Mouse (Mus musculus) heart, adult 8-10 months (tissue): ENCODE data around the gene Mansc1. TPM values are rescaled to one million over a fixed set of nuclear protein-coding genes. Genes with fewer than 3 reads are reported as not detected.

Experiments
- DNase-seq: peaks from one replicate; pipeline ENCODE4 v3.0.0; 2022; ENCODE audit warnings: low spot score
- total RNA-seq, 4 experiments: library from RNA; stranded (reverse); gene quantifications; 2 replicates each; pipeline ENCODE4 v1.2.4; 2022

Gene Mansc1
- total RNA-seq, 4 experiments from 2014 or later: 3.3 to 5.4 (median 4.3) TPM

DNA sequence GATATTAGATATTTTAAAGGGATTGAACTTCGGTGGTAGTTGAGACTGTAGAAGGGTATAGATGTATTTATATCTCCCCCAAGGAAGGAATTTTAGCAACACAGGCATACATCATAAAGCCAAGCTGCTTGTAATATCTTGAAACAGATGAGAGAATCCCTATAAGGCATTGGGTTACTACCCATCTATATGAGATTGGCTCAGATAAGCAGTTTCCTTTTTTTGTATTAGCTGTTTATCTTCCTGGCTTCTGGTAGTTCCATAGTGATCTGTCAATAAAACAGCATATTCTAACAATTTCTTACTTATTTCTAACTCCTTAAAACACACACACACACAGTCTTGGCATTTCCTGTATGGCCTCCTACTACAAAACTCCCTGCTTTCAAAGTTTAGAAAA lies 7.6 kb upstream of the Mansc1 start:
- no peak for DNase-seq

DNA sequence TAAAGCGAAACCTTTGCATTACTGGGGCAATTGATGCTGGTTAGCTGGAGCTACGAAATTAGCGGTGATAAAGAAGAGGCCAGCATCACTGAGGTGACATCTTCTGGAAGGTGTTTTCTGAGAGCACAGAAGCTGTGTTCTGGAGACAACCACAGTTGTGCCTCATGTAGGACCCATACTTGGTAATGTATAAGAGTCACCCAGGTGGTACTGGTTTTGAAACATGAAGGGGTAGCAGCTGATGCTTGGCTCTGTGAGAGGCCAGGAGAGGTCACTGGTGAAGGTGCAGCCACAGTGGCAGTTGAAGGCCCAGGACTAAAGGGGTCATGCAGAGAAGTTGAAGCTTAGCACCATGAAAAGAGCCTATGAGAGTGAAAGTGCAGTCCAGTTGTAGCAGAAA lies 6.9 kb upstream of the Mansc1 start, which contains the start of gene Borcs5:
Borcs5 (plus strand) TSS at position 301 of the 400 bp plus-strand sequence.
- DNase-seq: no peak

DNA sequence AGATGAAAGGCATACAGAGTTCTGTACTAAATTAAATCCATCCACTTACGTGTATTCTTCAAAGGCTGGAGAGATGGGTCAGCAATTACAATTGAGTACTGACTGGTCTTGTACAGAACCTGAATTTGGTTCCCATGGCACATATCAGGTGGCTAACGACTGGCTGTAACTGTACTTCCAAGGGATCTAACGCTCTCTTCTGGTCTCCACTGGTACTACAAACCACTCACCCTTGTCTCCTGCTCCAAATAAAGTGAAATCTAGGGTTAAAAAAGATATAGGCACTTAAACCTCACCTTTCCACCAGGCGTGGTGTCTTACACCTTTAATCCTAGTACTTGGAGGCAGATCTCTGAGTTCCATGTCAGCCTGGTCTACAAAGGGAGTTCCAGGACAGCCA lies 4.2 kb upstream of the Mansc1 start:
- DNase-seq: no peak

DNA sequence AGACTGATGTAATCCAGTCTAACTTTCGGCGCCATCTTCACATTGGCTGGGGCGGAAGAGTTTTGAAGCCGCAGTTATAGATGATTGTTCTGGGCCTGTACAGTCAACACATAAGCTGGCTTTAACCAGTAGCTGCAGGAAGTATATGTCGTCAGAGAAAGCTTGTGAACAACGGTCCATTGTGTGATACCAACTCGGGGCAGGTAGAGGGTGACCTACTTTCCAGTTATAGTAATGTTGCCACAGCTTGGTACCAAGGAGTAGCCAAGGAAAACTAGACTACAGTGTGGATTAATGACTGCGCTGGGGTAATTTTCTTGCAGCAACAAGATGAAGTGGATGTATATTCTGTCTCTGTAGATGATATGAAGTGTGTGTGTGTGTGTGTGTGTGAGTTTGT lies 1.3 kb upstream of the Mansc1 start:
- no peak for DNase-seq

GRCm38 (mm10) chr6:134632756-134633155 lies 468 bp upstream of the Mansc1 start:
- DNase-seq: no peak

- DNase-seq: peak; percentile 32
These were observed 1.8 kb downstream of the Mansc1 start for GRCm38 (mm10) chr6:134630447-134630846.

- no peak for DNase-seq
These were observed 5.7 kb downstream of the Mansc1 start for GRCm38 (mm10) chr6:134626564-134626963.

GRCm38 (mm10) chr6:134625431-134625830 lies 6.9 kb downstream of the Mansc1 start:
- no peak for DNase-seq

DNA sequence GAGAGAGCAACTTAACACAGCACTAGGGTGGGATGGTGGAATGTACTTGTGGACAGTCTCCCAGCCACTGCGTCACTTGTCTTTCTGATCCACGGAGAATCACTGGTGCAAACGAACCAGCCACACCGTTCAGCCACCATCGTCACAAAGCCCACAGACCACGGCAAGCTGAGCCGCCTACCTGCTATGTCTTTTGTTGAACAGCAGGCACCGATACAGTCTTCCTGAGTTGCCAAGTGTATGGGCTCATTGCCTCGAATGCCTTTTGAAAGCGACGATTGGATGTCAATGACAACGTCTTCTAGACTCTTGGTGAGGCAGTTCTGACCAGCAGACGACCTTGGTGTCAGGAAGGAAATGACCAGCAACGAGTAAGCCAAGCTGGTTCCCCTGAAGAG lies 10.7 kb downstream of the Mansc1 start:
- no peak for DNase-seq

DNA sequence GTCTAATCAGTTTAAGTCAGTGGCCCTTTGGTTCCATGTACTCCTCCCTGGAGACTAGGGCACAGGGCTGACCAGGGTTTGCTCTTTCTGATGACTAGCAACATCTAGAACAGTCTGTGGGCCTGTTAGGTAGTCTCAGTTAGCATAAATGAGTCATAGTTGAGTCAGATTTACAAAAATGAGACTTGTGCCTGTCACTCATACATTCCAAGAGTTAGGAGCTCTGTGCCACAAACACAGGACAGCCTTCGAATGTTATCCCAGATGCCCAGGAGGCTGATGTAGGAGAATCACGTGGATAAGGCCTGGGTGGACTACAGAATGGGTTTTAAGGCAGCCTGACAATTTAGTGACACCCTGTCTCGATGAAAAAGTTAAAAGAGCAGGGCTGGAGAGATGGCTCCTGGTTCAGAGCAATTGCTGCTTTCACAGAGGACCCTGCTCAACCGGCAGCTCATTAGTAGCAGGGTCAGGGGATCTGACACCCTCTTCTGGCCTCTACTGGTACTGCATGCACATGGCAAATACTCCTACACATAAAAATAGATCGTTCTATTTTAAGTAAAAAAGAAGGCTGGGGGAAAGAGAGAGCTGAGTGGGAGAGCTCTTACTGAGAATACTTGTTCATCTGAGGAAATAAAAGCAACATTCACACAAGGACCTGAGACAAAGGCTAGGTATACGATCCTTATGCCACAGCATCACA lies 11.3 kb downstream of the Mansc1 start:
- no peak for DNase-seq

- DNase-seq: no peak
These were observed 12.2 kb downstream of the Mansc1 start for GRCm38 (mm10) chr6:134620129-134620528.

DNA sequence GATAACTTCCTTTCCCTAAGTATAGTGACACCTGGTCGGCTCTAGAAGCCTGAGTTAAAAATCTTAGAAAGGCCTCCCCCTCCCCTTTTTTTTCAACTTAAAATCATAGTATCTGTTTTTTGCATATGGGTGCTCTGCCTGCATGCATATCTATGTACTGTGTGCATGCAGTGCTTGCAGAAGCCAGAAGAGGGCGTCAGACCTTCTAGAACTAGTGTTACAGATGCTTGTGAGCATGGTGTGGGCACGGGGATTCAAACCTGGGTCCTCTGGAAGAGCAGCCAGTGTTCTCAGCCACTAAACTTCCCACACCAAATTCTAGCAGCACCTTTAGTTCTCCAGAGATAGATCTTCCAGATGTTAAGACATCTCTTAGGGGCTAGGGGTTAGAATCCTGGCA lies 14.7 kb downstream of the Mansc1 start:
- no peak for DNase-seq

DNA sequence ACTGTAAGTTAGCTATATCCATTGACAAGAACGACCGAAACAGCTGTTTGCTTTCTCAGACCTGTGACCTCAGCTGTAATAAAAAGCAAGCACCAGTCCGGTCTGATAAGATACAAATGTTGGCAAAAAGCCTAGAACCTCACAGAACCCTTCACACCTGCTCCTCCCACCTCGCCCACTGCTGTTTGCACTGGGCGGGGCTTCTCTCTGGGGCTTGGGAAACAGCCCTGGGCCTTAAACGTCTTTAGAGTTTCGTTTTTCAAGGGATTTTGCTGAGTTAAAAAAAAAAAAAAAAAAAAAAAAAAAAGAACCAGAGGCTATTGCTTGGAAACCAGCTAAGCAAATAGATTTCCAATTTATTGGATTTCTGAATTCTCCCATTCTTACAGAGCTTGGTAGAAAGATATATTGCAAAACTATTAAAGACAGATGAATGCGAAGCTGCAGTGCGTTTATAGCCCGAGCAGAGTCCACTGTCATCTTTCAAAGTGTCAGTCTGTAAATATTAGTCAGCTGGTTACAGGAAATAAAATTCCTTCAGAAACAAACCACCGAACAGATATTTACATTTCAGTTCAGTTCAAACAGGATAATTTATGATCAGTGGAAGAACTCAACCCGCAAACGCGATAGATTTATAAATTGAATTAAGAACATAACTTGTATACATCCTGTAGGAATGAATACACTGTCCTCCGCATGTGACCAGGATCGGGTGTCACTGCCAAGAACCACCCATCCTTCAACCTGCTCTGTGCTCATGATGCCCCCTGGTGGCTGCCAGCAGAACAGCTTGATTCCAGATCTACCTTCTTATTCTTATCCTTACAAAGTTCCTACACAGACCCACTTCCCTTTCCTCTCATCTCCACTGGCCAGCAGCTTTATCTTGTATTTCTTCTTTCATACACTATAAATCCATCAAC lies 17.3 kb downstream of the Mansc1 start:
- DNase-seq: peak; percentile 91

- no peak for DNase-seq
These were observed 18.0 kb downstream of the Mansc1 start for GRCm38 (mm10) chr6:134614322-134614721.

- no peak for DNase-seq
These were observed 20.4 kb downstream of the Mansc1 start for GRCm38 (mm10) chr6:134611896-134612295.

DNA sequence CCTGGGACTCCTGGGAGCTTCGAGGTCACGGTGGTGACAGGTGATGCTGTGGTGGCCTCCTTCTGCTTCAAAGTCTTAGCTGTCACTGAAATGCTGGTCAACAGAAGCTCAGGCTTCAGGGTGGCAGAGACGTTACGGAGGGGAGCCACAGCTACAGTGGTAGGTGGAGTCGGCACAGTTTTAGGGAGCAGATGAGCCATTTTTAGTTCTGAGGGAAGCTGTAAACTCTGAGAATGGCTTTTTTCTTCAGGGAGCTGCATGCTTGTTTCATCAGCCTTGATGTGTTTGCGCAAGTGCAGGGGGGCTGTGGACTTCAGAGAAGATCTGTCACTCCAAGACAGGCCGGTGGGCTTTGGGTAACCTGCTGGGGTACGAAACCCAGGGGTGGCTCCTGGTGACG lies 21.9 kb downstream of the Mansc1 start:
- DNase-seq: no peak

DNA sequence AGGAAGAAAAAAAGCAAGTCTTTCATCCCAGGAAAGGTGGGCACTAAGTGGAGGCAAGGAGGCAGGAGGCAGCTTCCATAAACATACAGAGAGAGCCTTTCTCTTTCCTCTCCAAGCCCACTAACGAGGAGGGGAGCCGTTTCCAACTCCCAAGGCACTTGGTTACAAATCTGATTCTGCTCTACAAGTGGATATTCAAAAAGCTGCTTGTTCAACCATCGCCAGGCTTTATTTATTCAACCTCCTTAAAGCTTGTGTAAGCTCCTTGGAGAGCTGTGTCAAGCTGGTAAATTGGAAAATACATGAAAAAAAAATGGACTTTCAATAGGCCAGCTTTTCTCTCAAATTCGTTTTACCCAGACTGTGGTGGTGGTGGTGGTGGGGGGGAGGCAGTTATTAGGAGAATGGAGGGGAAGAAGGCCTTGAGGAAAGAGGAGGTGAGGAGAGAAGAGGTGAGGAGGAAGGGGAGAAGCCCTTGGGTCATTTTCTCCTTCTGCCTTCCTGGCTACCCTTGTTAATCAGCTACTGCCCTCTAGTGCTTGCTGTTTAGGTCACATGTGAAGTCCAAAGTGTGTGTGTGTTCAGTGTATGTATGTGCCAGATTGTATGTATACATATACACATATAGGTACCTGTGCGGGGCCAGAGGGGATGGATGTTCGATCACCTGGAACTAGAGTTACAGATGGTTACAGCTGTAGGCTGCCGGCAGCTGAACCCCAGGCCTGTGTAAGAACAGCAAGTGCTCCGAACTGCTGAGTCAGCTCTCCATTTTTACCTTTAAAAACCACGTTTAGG lies 25.1 kb downstream of the Mansc1 start:
- DNase-seq: peak; percentile 55

GRCm38 (mm10) chr6:134606540-134606939 lies 25.7 kb downstream of the Mansc1 start:
- no peak for DNase-seq

DNA sequence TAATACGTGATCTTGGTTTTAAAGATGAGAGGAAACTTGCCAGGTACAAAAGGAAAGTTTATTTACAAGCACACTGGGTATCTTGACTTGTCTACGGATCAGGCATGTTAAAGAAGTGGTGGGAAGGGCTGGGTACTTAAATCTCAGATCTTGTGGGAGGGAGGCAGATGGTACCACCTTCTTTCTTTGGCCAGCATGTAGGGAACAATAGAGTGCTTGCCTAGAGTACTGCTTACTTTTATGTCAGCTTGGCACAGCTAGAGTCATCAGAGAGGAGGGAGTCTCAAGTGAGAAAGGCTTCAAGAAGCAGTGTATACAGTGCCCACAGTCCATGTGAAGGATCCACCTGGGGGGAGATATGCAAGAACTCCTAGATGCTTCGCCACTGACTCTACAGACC lies 27.1 kb downstream of the Mansc1 start:
- DNase-seq: no peak

GRCm38 (mm10) chr6:134602371-134603003 lies 29.8 kb downstream of the Mansc1 start:
- no peak for DNase-seq

DNA sequence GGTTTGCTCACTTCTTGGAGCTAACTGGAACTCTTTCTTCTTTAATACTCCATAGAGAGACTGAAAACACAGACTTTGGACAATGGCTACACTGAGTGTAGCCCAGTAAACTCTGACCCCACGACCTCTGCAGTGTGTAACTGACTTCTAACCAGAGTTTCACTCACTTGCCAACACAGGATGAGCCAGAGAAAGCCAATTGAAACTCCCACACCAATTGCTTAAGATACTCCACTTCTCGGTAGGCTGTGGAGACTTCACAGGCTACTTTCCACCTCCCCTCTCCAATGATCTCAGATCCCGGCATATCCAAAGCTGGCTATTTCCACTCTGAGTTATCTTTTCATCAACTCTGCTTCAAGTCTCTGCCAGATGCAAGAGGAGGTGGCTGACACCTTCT lies 30.5 kb downstream of the Mansc1 start:
- no peak for DNase-seq

- DNase-seq: no peak
These were observed 31.2 kb downstream of the Mansc1 start for GRCm38 (mm10) chr6:134601130-134601529.
